In genomic region chr16:29837874-29838273, GRCm38 (mm10) we compare ENCODE assay signal across 23 mouse cellular contexts.
A peak's percentile ranks its signal among the peaks of the same experiment; 100 is the strongest.
DNase-seq lines count a peak whose midpoint lies in the region; ATAC-seq and TF ChIP-seq lines count a peak whose summit lies in the region.
"Had no signal": no experiment of that assay in that cellular context is flagged by ENCODE, and none has a peak within 500 bp of the region (broad histone marks: within the 10 kb centered on the region; RNA-seq: fewer than 3 reads in every experiment).

No protein-coding gene starts in this region.

- WGBS in hindbrain, embryonic 10.5 days, result 23% methylated on average over 5 of the region's 5 CpGs
- WGBS in hindbrain, postnatal 0 days, result 36% methylated on average over 5 of the region's 5 CpGs
- WGBS in midbrain, embryonic 11.5 days, result 21% methylated on average over 5 of the region's 5 CpGs
- 32% methylated on average over 5 of the region's 5 CpGs for WGBS in midbrain, embryonic 16.5 days
- 56% methylated on average over 5 of the region's 5 CpGs for WGBS in forebrain, embryonic 16.5 days

- no peak overlapping the region for H3K9ac ChIP-seq in hindbrain, postnatal 0 days (replicated peaks; ENCODE audit: low read length)
- H3K9ac ChIP-seq in midbrain, embryonic 11.5 days (ENCODE audit: low read length), result no peak overlapping the region
- H3K9ac ChIP-seq in midbrain, embryonic 16.5 days (ENCODE audit: low read depth, low read length), result no peak overlapping the region
- H3K9ac ChIP-seq in forebrain, embryonic 16.5 days (replicated peaks; ENCODE audit: low read depth, low read length), result no peak overlapping the region
- H3K9ac ChIP-seq: liver, embryonic 15.5 days had no signal

- no peak for ATAC-seq in hindbrain, postnatal 0 days
- ATAC-seq in midbrain, embryonic 11.5 days (ENCODE audit: low FRiP score), result no peak; the same call in 1 of the 2 replicates
- ATAC-seq in midbrain, embryonic 16.5 days, result no peak
- no peak for ATAC-seq in forebrain, embryonic 16.5 days
- ATAC-seq: intestine, embryonic 16.5 days had no signal

- H3K4me2 ChIP-seq in hindbrain, postnatal 0 days (ENCODE audit: low read depth, low read length), result no peak overlapping the region
- peak overlapping the region; percentile 52 for H3K4me2 ChIP-seq in midbrain, embryonic 11.5 days
- no peak overlapping the region for H3K4me2 ChIP-seq in midbrain, embryonic 16.5 days (ENCODE audit: low read length)
- H3K4me2 ChIP-seq in forebrain, embryonic 16.5 days (ENCODE audit: low read length), result peak overlapping the region; percentile 70

- no peak for TF ChIP-seq CTCF in hindbrain, postnatal 0 days (IDR thresholded peaks at IDR 0.05; ENCODE audit: low read depth)

- H3K27ac ChIP-seq in hindbrain, embryonic 10.5 days, result no peak overlapping the region
- no peak overlapping the region for H3K27ac ChIP-seq in hindbrain, postnatal 0 days
- H3K27ac ChIP-seq in midbrain, embryonic 11.5 days (ENCODE audit: low read depth, low read length), result no peak overlapping the region
- no peak overlapping the region for H3K27ac ChIP-seq in midbrain, embryonic 16.5 days (ENCODE audit: low read length)
- no peak overlapping the region for H3K27ac ChIP-seq in forebrain, embryonic 16.5 days (ENCODE audit: low read length)
- H3K27ac ChIP-seq: gastrocnemius, adult 2 months; kidney, postnatal 0 days; liver, embryonic 15.5 days had no signal

- peaks cover 66% of the 10 kb centered on the region for H3K4me1 ChIP-seq in hindbrain, embryonic 10.5 days (replicated peaks)
- H3K4me1 ChIP-seq in hindbrain, postnatal 0 days (ENCODE audit: insufficient read depth, low read length), result no peaks in the 10 kb centered on the region; the same call in 1 of the 2 replicates
- peaks cover 20% of the 10 kb centered on the region for H3K4me1 ChIP-seq in midbrain, embryonic 11.5 days (ENCODE audit: control insufficient read depth, insufficient read depth, low read length)
- H3K4me1 ChIP-seq in midbrain, embryonic 16.5 days (ENCODE audit: control insufficient read depth, insufficient read depth, low read length), result peaks cover 20% of the 10 kb centered on the region
- H3K4me1 ChIP-seq in forebrain, embryonic 16.5 days (replicated peaks; ENCODE audit: control insufficient read depth, insufficient read depth, low read length), result peaks cover 21% of the 10 kb centered on the region

- peak; percentile 63 for DNase-seq in hindbrain, embryonic 10.5 days (ENCODE audit: low spot score)
- DNase-seq in hindbrain, postnatal 0 days (ENCODE audit: low spot score), result no peak
- DNase-seq in midbrain, embryonic 11.5 days (ENCODE audit: low spot score, missing footprints), result peak; percentile 90
- peak; percentile 61 for DNase-seq in embryo, embryonic 9.5 days (ENCODE audit: extremely low spot score)
- no peak for DNase-seq in ovary, postnatal 14 days (ENCODE audit: low spot score)
- DNase-seq: adrenal gland, postnatal 25 days; cerebellum, adult 11-12 months; cerebellum, adult 9-11 months; gastrocnemius, adult 2 months; gastrocnemius, postnatal 36 days; heart, adult 18-20 months; heart, postnatal 36 days; kidney, adult 8-10 months; layer of hippocampus, adult 9-11 months; lung, postnatal 14 days; right cerebral cortex, postnatal 25 days; spleen, adult 18-20 months had no signal

- H3K4me3 ChIP-seq in hindbrain, embryonic 10.5 days, result no peak overlapping the region
- H3K4me3 ChIP-seq in hindbrain, postnatal 0 days (ENCODE audit: low read length), result no peak overlapping the region
- H3K4me3 ChIP-seq in midbrain, embryonic 11.5 days (ENCODE audit: low read depth, low read length), result no peak overlapping the region
- no peak overlapping the region for H3K4me3 ChIP-seq in midbrain, embryonic 16.5 days (ENCODE audit: low read depth, low read length)
- no peak overlapping the region for H3K4me3 ChIP-seq in forebrain, embryonic 16.5 days (replicated peaks; ENCODE audit: low read length)
- H3K4me3 ChIP-seq: gastrocnemius, adult 2 months; liver, embryonic 15.5 days; myocyte had no signal

- no peaks in the 10 kb centered on the region for H3K9me3 ChIP-seq in hindbrain, embryonic 10.5 days
- no peaks in the 10 kb centered on the region for H3K9me3 ChIP-seq in hindbrain, postnatal 0 days (ENCODE audit: low read length)
- no peaks in the 10 kb centered on the region for H3K9me3 ChIP-seq in midbrain, embryonic 11.5 days (ENCODE audit: control insufficient read depth, low read length)
- H3K9me3 ChIP-seq in midbrain, embryonic 16.5 days (replicated peaks; ENCODE audit: control insufficient read depth, low read length, poor library complexity, severe bottlenecking), result no peaks in the 10 kb centered on the region
- H3K9me3 ChIP-seq in forebrain, embryonic 16.5 days (ENCODE audit: control insufficient read depth, low read length), result no peaks in the 10 kb centered on the region
- H3K9me3 ChIP-seq: liver, embryonic 15.5 days had no signal

- H3K36me3 ChIP-seq in hindbrain, embryonic 10.5 days, result no peaks in the 10 kb centered on the region
- H3K36me3 ChIP-seq in hindbrain, postnatal 0 days (ENCODE audit: insufficient read depth, low read length), result no peaks in the 10 kb centered on the region
- H3K36me3 ChIP-seq in midbrain, embryonic 11.5 days (ENCODE audit: control insufficient read depth, insufficient read depth, low read length), result no peaks in the 10 kb centered on the region
- no peaks in the 10 kb centered on the region for H3K36me3 ChIP-seq in midbrain, embryonic 16.5 days (ENCODE audit: control insufficient read depth, insufficient read depth, low read length)
- no peaks in the 10 kb centered on the region for H3K36me3 ChIP-seq in forebrain, embryonic 16.5 days (ENCODE audit: control insufficient read depth, insufficient read depth)
- H3K36me3 ChIP-seq: liver, embryonic 15.5 days had no signal

- peaks cover 91% of the 10 kb centered on the region for H3K27me3 ChIP-seq in hindbrain, embryonic 10.5 days (ENCODE audit: insufficient read depth, poor library complexity, severe bottlenecking)
- H3K27me3 ChIP-seq in hindbrain, postnatal 0 days (ENCODE audit: insufficient read depth, low read length), result 0 out of 2 replicates have a peak, but pooled peaks cover 1% of the 10 kb centered on the region
- H3K27me3 ChIP-seq in midbrain, embryonic 11.5 days (ENCODE audit: control insufficient read depth, insufficient read depth, low read length), result peaks cover 51% of the 10 kb centered on the region
- peaks cover 13% of the 10 kb centered on the region for H3K27me3 ChIP-seq in midbrain, embryonic 16.5 days (ENCODE audit: control insufficient read depth, insufficient read depth, low read depth, low read length)
- no peaks in the 10 kb centered on the region for H3K27me3 ChIP-seq in forebrain, embryonic 16.5 days (replicated peaks; ENCODE audit: control insufficient read depth, insufficient read depth, low read length)
- H3K27me3 ChIP-seq: liver, embryonic 15.5 days had no signal

Comparison
In these comparisons a context has a peak if more than half of its experiments do, and no peak if none do; other contexts are left out.
1. DNase-seq: peak in hindbrain, embryonic 10.5 days (single experiment), midbrain, embryonic 11.5 days (single experiment) and embryo, embryonic 9.5 days (single experiment); none in hindbrain, postnatal 0 days (single experiment) and ovary, postnatal 14 days (single experiment).
2. H3K4me2 ChIP-seq: peak in midbrain, embryonic 11.5 days (single experiment) and forebrain, embryonic 16.5 days (single experiment); none in hindbrain, postnatal 0 days (single experiment) and midbrain, embryonic 16.5 days (single experiment).